In the genomic region with DNA sequence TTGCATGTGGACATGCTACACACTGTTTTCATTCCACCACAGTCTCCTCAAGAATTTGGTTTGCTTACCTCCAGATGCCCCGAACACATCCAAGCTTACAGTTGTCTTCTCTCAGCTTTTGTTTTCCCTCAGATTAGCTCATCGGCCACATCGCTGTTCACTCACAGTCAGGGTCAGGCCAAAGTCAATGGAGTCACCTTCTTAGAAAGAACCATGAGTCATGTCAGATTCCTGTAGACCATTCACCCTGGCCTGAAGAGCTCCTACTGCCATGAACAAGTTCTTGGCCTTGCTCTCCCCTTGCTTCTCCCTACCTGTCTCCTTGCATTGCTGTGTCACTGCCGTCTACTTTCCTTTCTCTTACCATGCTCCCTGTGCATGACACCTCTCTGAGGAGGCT, we compare ENCODE assay signal across 25 mouse cellular contexts.
DNase-seq lines count a peak whose midpoint lies in the region; ATAC-seq lines count a peak whose summit lies in the region.
"Had no signal": no experiment of that assay in that cellular context is flagged by ENCODE, and none has a peak within 500 bp of the region (broad histone marks: within the 10 kb centered on the region; RNA-seq: fewer than 3 reads in every experiment).

No protein-coding gene starts in this region.

- intact Hi-C loops in left cerebral cortex, postnatal 14 days (cut with DNase I), result no loop called here

- H3K4me1 ChIP-seq in heart, embryonic 10.5 days, result peaks cover 14% of the 10 kb centered on the region; the same call in 1 of the 2 replicates
- peaks cover 28% of the 10 kb centered on the region for H3K4me1 ChIP-seq in heart, embryonic 15.5 days (replicated peaks)
- no peaks in the 10 kb centered on the region for H3K4me1 ChIP-seq in kidney, embryonic 14.5 days (ENCODE audit: control insufficient read depth, insufficient read depth, low read length)
- H3K4me1 ChIP-seq: forebrain, embryonic 13.5 days; midbrain, embryonic 12.5 days; neural tube, embryonic 13.5 days had no signal

- 77% methylated on average over 4 of the region's 4 CpGs for WGBS in heart, embryonic 10.5 days
- whole genome bisulfite sequencing in heart, embryonic 15.5 days, result 60% methylated on average over 4 of the region's 4 CpGs
- WGBS in kidney, embryonic 14.5 days, result 81% methylated on average over 4 of the region's 4 CpGs

- no peak overlapping the region for H3K9ac ChIP-seq in heart, embryonic 15.5 days
- no peak overlapping the region for H3K9ac ChIP-seq in kidney, embryonic 14.5 days (ENCODE audit: low read depth, low read length)
- H3K9ac ChIP-seq: forebrain, embryonic 13.5 days; hindbrain, embryonic 14.5 days; limb, embryonic 13.5 days; midbrain, embryonic 12.5 days; neural tube, embryonic 13.5 days had no signal

- H3K9me3 ChIP-seq in heart, embryonic 10.5 days, result no peaks in the 10 kb centered on the region
- H3K9me3 ChIP-seq in heart, embryonic 15.5 days (replicated peaks), result no peaks in the 10 kb centered on the region
- no peaks in the 10 kb centered on the region for H3K9me3 ChIP-seq in kidney, embryonic 14.5 days (ENCODE audit: control insufficient read depth, low read length)
- H3K9me3 ChIP-seq: forebrain, embryonic 13.5 days; limb, embryonic 13.5 days; megakaryocyte, embryonic 14.5 days; midbrain, embryonic 12.5 days; neural tube, embryonic 13.5 days had no signal

- peak overlapping the region; percentile 56 for H3K27ac ChIP-seq in heart, embryonic 10.5 days
- H3K27ac ChIP-seq in heart, embryonic 15.5 days, result peak overlapping the region; percentile 85
- no peak overlapping the region for H3K27ac ChIP-seq in kidney, embryonic 14.5 days (ENCODE audit: low read depth, low read length)
- H3K27ac ChIP-seq: forebrain, embryonic 13.5 days; hindbrain, embryonic 14.5 days; layer of hippocampus, adult 2 months; left cerebral cortex, adult 2 months; limb, embryonic 13.5 days; midbrain, embryonic 12.5 days; neural tube, embryonic 13.5 days; stomach, postnatal 0 days had no signal

- no peak for DNase-seq in heart, embryonic 10.5 days (ENCODE audit: low spot score)
- DNase-seq in heart, adult 8-10 months (ENCODE audit: low spot score), result no peak
- no peak for DNase-seq in heart, postnatal 4 days
- peak; percentile 51 for DNase-seq in NIH3T3 (ENCODE audit: low read depth)
- DNase-seq in left cerebral cortex, postnatal 14 days (ENCODE audit: low spot score in 2 of 2), result no peak
- DNase-seq: cerebellum, adult 9-10 months; cerebellum, postnatal 36 days; lung, postnatal 36 days; right cerebral cortex, postnatal 4 days; thymus, adult 2 months; thymus, postnatal 36 days had no signal

- H3K27me3 ChIP-seq in heart, embryonic 10.5 days (ENCODE audit: insufficient read depth, poor library complexity, severe bottlenecking), result no peaks in the 10 kb centered on the region
- H3K27me3 ChIP-seq in heart, embryonic 15.5 days, result no peaks in the 10 kb centered on the region
- H3K27me3 ChIP-seq in kidney, embryonic 14.5 days (ENCODE audit: control insufficient read depth, insufficient read depth, low read length), result no peaks in the 10 kb centered on the region
- H3K27me3 ChIP-seq: forebrain, embryonic 13.5 days; limb, embryonic 13.5 days; midbrain, embryonic 12.5 days; neural tube, embryonic 13.5 days had no signal

- H3K36me3 ChIP-seq in heart, embryonic 10.5 days, result no peaks in the 10 kb centered on the region
- no peaks in the 10 kb centered on the region for H3K36me3 ChIP-seq in heart, embryonic 15.5 days
- no peaks in the 10 kb centered on the region for H3K36me3 ChIP-seq in kidney, embryonic 14.5 days (ENCODE audit: control insufficient read depth, insufficient read depth, low read length)
- H3K36me3 ChIP-seq: limb, embryonic 13.5 days; midbrain, embryonic 12.5 days; neural tube, embryonic 13.5 days had no signal

- no peak overlapping the region for H3K4me2 ChIP-seq in heart, embryonic 15.5 days
- no peak overlapping the region for H3K4me2 ChIP-seq in kidney, embryonic 14.5 days (replicated peaks; ENCODE audit: low read depth, low read length)
- H3K4me2 ChIP-seq: forebrain, embryonic 13.5 days; hindbrain, embryonic 14.5 days; limb, embryonic 13.5 days; liver, embryonic 11.5 days; midbrain, embryonic 12.5 days; neural tube, embryonic 13.5 days had no signal

- no peak overlapping the region for H3K4me3 ChIP-seq in heart, embryonic 10.5 days
- no peak overlapping the region for H3K4me3 ChIP-seq in heart, embryonic 15.5 days
- no peak overlapping the region for H3K4me3 ChIP-seq in kidney, embryonic 14.5 days (ENCODE audit: low read length)
- H3K4me3 ChIP-seq: forebrain, embryonic 13.5 days; layer of hippocampus, adult 2 months; left cerebral cortex, adult 2 months; limb, embryonic 13.5 days; megakaryocyte, embryonic 14.5 days; midbrain, embryonic 12.5 days; neural tube, embryonic 13.5 days had no signal

- ATAC-seq in heart, embryonic 15.5 days (replicated peaks; ENCODE audit: insufficient number of reproducible peaks, insufficient read depth, low FRiP score, low read depth), result peak; percentile 12; the same call in 1 of the 2 replicates
- no peak for ATAC-seq in kidney, embryonic 14.5 days (ENCODE audit: low FRiP score, low TSS enrichment)
- ATAC-seq: activated CD4-positive, CD25-positive, alpha-beta regulatory T cell, adult 4 months; forebrain, embryonic 13.5 days; intestine, postnatal 0 days had no signal
